Mouse (Mus musculus): ENCODE results near the gene Peli3. TPM values are rescaled to one million over a fixed set of nuclear protein-coding genes. Genes with fewer than 3 reads are reported as not detected.

Peli3 gene
- polyA plus RNA-seq, 1 experiment = 0.77 TPM

GRCm38 (mm10) chr19:4928781-4929180 lies 14.1 kb downstream of the Peli3 start:
- no peak for TF ChIP-seq CTCF (IDR thresholded peaks at IDR 0.05; ENCODE audit: control insufficient read depth, insufficient read depth, insufficient replicate concordance, low read depth, low read length)
- no peak for TF ChIP-seq POLR2A (IDR thresholded peaks at IDR 0.05; ENCODE audit: control insufficient read depth, low read depth, low read length)
- peak overlapping the region; percentile 46 for H3K27ac ChIP-seq (ENCODE audit: control insufficient read depth, insufficient read depth, low read depth, low read length)
- H3K4me3 ChIP-seq (ENCODE audit: control insufficient read depth, low read depth, low read length) = no peak overlapping the region
- no peaks in the 10 kb centered on the region for H3K27me3 ChIP-seq (ENCODE audit: control insufficient read depth, insufficient read depth, low read length)
- no peaks in the 10 kb centered on the region for H3K36me3 ChIP-seq (ENCODE audit: control insufficient read depth, insufficient read depth, low read length)
- peaks cover 10% of the 10 kb centered on the region for H3K4me1 ChIP-seq (ENCODE audit: control insufficient read depth, insufficient read depth, low read length)

- TF ChIP-seq CTCF (IDR thresholded peaks at IDR 0.05; ENCODE audit: control insufficient read depth, insufficient read depth, insufficient replicate concordance, low read depth, low read length) (no peak), POLR2A (IDR thresholded peaks at IDR 0.05; ENCODE audit: control insufficient read depth, low read depth, low read length) (peak; percentile 77)
- H3K4me1 ChIP-seq (ENCODE audit: control insufficient read depth, insufficient read depth, low read length) = peaks cover 10% of the 10 kb centered on the region
- H3K27ac ChIP-seq (ENCODE audit: control insufficient read depth, insufficient read depth, low read depth, low read length) = peak within 1 kb of the TSS; percentile 67
- H3K4me3 ChIP-seq (ENCODE audit: control insufficient read depth, low read depth, low read length) = peak within 1 kb of the TSS; percentile 97
- no peaks in the 10 kb centered on the region for H3K36me3 ChIP-seq (ENCODE audit: control insufficient read depth, insufficient read depth, low read length)
- no peaks in the 10 kb centered on the region for H3K27me3 ChIP-seq (ENCODE audit: control insufficient read depth, insufficient read depth, low read length)
Observed at GRCm38 (mm10) chr19:4927904-4928531, 14.9 kb downstream of the Peli3 start, which contains the start of gene Dpp3. Gene Dpp3 (minus strand): TSS chr19:4928287.

- TF ChIP-seq CTCF (IDR thresholded peaks at IDR 0.05; ENCODE audit: control insufficient read depth, insufficient read depth, insufficient replicate concordance, low read depth, low read length) (no peak), POLR2A (IDR thresholded peaks at IDR 0.05; ENCODE audit: control insufficient read depth, low read depth, low read length) (no peak)
- no peak overlapping the region for H3K27ac ChIP-seq (ENCODE audit: control insufficient read depth, insufficient read depth, low read depth, low read length)
- no peaks in the 10 kb centered on the region for H3K36me3 ChIP-seq (ENCODE audit: control insufficient read depth, insufficient read depth, low read length)
Observed at GRCm38 (mm10) chr19:4925121-4925860, 17.6 kb downstream of the Peli3 start.

GRCm38 (mm10) chr19:4919652-4920051 lies 23.3 kb downstream of the Peli3 start:
- no peak overlapping the region for H3K27ac ChIP-seq (ENCODE audit: control insufficient read depth, insufficient read depth, low read depth, low read length)
- H3K4me1 ChIP-seq (ENCODE audit: control insufficient read depth, insufficient read depth, low read length) = no peaks in the 10 kb centered on the region
- H3K4me3 ChIP-seq (ENCODE audit: control insufficient read depth, low read depth, low read length) = no peak overlapping the region
- no peaks in the 10 kb centered on the region for H3K27me3 ChIP-seq (ENCODE audit: control insufficient read depth, insufficient read depth, low read length)
- no peaks in the 10 kb centered on the region for H3K36me3 ChIP-seq (ENCODE audit: control insufficient read depth, insufficient read depth, low read length)
- TF ChIP-seq CTCF (IDR thresholded peaks at IDR 0.05; ENCODE audit: control insufficient read depth, insufficient read depth, insufficient replicate concordance, low read depth, low read length) = no peak
- no peak for TF ChIP-seq POLR2A (IDR thresholded peaks at IDR 0.05; ENCODE audit: control insufficient read depth, low read depth, low read length)

More at GRCm38 (mm10) chr19:4925121-4925860, 17.6 kb downstream of the Peli3 start:
- Histone ChIP-seq H3K4me1 (ENCODE audit: control insufficient read depth, insufficient read depth, low read length) (peaks cover 10% of the 10 kb centered on the region), H3K27me3 (ENCODE audit: control insufficient read depth, insufficient read depth, low read length) (no peaks in the 10 kb centered on the region), H3K4me3 (ENCODE audit: control insufficient read depth, low read depth, low read length) (no peak overlapping the region)

GRCm38 (mm10) chr19:4916827-4917226 lies 26.1 kb downstream of the Peli3 start:
- H3K4me3 ChIP-seq (ENCODE audit: control insufficient read depth, low read depth, low read length) = no peak overlapping the region
- H3K27ac ChIP-seq (ENCODE audit: control insufficient read depth, insufficient read depth, low read depth, low read length) = no peak overlapping the region
- no peaks in the 10 kb centered on the region for H3K27me3 ChIP-seq (ENCODE audit: control insufficient read depth, insufficient read depth, low read length)
- H3K36me3 ChIP-seq (ENCODE audit: control insufficient read depth, insufficient read depth, low read length) = no peaks in the 10 kb centered on the region
- H3K4me1 ChIP-seq (ENCODE audit: control insufficient read depth, insufficient read depth, low read length) = no peaks in the 10 kb centered on the region
- TF ChIP-seq CTCF (IDR thresholded peaks at IDR 0.05; ENCODE audit: control insufficient read depth, insufficient read depth, insufficient replicate concordance, low read depth, low read length) (no peak), POLR2A (IDR thresholded peaks at IDR 0.05; ENCODE audit: control insufficient read depth, low read depth, low read length) (no peak)

GRCm38 (mm10) chr19:4915924-4916603 lies 26.9 kb downstream of the Peli3 start:
- no peak overlapping the region for H3K4me3 ChIP-seq (ENCODE audit: control insufficient read depth, low read depth, low read length)
- TF ChIP-seq CTCF (IDR thresholded peaks at IDR 0.05; ENCODE audit: control insufficient read depth, insufficient read depth, insufficient replicate concordance, low read depth, low read length) (no peak), POLR2A (IDR thresholded peaks at IDR 0.05; ENCODE audit: control insufficient read depth, low read depth, low read length) (no peak)
- H3K27me3 ChIP-seq (ENCODE audit: control insufficient read depth, insufficient read depth, low read length) = no peaks in the 10 kb centered on the region
- H3K36me3 ChIP-seq (ENCODE audit: control insufficient read depth, insufficient read depth, low read length) = no peaks in the 10 kb centered on the region
- H3K4me1 ChIP-seq (ENCODE audit: control insufficient read depth, insufficient read depth, low read length) = no peaks in the 10 kb centered on the region
- H3K27ac ChIP-seq (ENCODE audit: control insufficient read depth, insufficient read depth, low read depth, low read length) = no peak overlapping the region

GRCm38 (mm10) chr19:4909376-4909775 lies 33.6 kb downstream of the Peli3 start:
- H3K27ac ChIP-seq (ENCODE audit: control insufficient read depth, insufficient read depth, low read depth, low read length) = no peak overlapping the region; the same call in 1 of the 2 replicates
- no peaks in the 10 kb centered on the region for H3K27me3 ChIP-seq (ENCODE audit: control insufficient read depth, insufficient read depth, low read length)
- H3K36me3 ChIP-seq (ENCODE audit: control insufficient read depth, insufficient read depth, low read length) = peaks cover 1% of the 10 kb centered on the region; the same call in 1 of the 2 replicates
- TF ChIP-seq POLR2A (IDR thresholded peaks at IDR 0.05; ENCODE audit: control insufficient read depth, low read depth, low read length) (no peak), CTCF (IDR thresholded peaks at IDR 0.05; ENCODE audit: control insufficient read depth, insufficient read depth, insufficient replicate concordance, low read depth, low read length) (no peak)
- H3K4me3 ChIP-seq (ENCODE audit: control insufficient read depth, low read depth, low read length) = no peak overlapping the region
- peaks cover 6% of the 10 kb centered on the region for H3K4me1 ChIP-seq (ENCODE audit: control insufficient read depth, insufficient read depth, low read length)

Measured in testis, adult 2 months (tissue).